Mouse (Mus musculus): ENCODE data around the gene Hoxa9.
A peak's percentile ranks its signal among the peaks of the same experiment; 100 is the strongest.

Hoxa9 gene

GRCm38 (mm10) chr6:52228475-52229465 lies 2.1 kb downstream of the Hoxa9 start:
- no peak for DNase-seq (ENCODE audit: low read depth, low spot score)

- DNase-seq (ENCODE audit: low read depth, low spot score) = peak; percentile 85
Measured at GRCm38 (mm10) chr6:52227470-52228222, 3.2 kb downstream of the Hoxa9 start.

GRCm38 (mm10) chr6:52226569-52227257 lies 4.2 kb downstream of the Hoxa9 start:
- no peak for DNase-seq (ENCODE audit: low read depth, low spot score)

- peak; percentile 96 for DNase-seq (ENCODE audit: low read depth, low spot score)
Measured at GRCm38 (mm10) chr6:52225612-52226568, 5.0 kb downstream of the Hoxa9 start.

- DNase-seq (ENCODE audit: low read depth, low spot score) = no peak
Measured at GRCm38 (mm10) chr6:52224895-52225611, 5.8 kb downstream of the Hoxa9 start.

GRCm38 (mm10) chr6:52223939-52224760 lies 6.7 kb downstream of the Hoxa9 start:
- DNase-seq (ENCODE audit: low read depth, low spot score) = no peak

- no peak for DNase-seq (ENCODE audit: low read depth, low spot score)
Measured at GRCm38 (mm10) chr6:52222729-52223128, 8.2 kb downstream of the Hoxa9 start.

GRCm38 (mm10) chr6:52221993-52222685 lies 8.8 kb downstream of the Hoxa9 start:
- peak; percentile 90 for DNase-seq (ENCODE audit: low read depth, low spot score)

- peak; percentile 98 for DNase-seq (ENCODE audit: low read depth, low spot score)
Measured at GRCm38 (mm10) chr6:52221337-52221992, 9.4 kb downstream of the Hoxa9 start, which contains the start of gene Hoxa7. Gene Hoxa7 (minus strand): TSS chr6:52221854.

GRCm38 (mm10) chr6:52220865-52221310 lies 10.0 kb downstream of the Hoxa9 start:
- DNase-seq (ENCODE audit: low read depth, low spot score) = no peak

- peak; percentile 58 for DNase-seq (ENCODE audit: low read depth, low spot score)
Measured at GRCm38 (mm10) chr6:52220003-52220864, 10.7 kb downstream of the Hoxa9 start.

GRCm38 (mm10) chr6:52219234-52219942 lies 11.5 kb downstream of the Hoxa9 start:
- DNase-seq (ENCODE audit: low read depth, low spot score) = no peak

- no peak for DNase-seq (ENCODE audit: low read depth, low spot score)
Measured at GRCm38 (mm10) chr6:52218643-52219215, 12.2 kb downstream of the Hoxa9 start.

GRCm38 (mm10) chr6:52217895-52218642 lies 12.8 kb downstream of the Hoxa9 start:
- peak; percentile 44 for DNase-seq (ENCODE audit: low read depth, low spot score)

GRCm38 (mm10) chr6:52217459-52217768 lies 13.5 kb downstream of the Hoxa9 start:
- peak; percentile 91 for DNase-seq (ENCODE audit: low read depth, low spot score)
